Mouse (Mus musculus) gastrocnemius, postnatal 25 days (tissue): ENCODE results near the gene Tma16. TPM values are rescaled to one million over a fixed set of nuclear protein-coding genes. Genes with fewer than 3 reads are reported as not detected.

Experiments used
- DNase-seq: peaks from one replicate; pipeline ENCODE4 v3.0.0; 2022
- long read RNA-seq, 2 experiments: library from polyadenylated mRNA; stranded (forward); transcript quantifications; one replicate each; pipeline ENCODE4 v2.0.0; 2021
- total RNA-seq, 2 experiments: library from RNA; stranded (reverse); gene quantifications; 1 replicate in 1 of 2; 2 replicates in 1 of 2; pipeline ENCODE4 v1.2.3; 2021

The Tma16 gene
- total RNA-seq = 1 to 10 TPM; 3.8 to 4.7 TPM
- long read RNA-seq, experiment 1, full-length matches to known transcripts = 24 of 42 reads
- long read RNA-seq, experiment 1, partial matches to known transcripts = 0 of 42 reads
- long read RNA-seq, experiment 1, other reads (novel, unspliced or antisense) = 18 of 42 reads
- long read RNA-seq, experiment 2, full-length matches to known transcripts = 26 of 32 reads
- long read RNA-seq, experiment 2, partial matches to known transcripts = 4 of 32 reads
- long read RNA-seq, experiment 2, other reads (novel, unspliced or antisense) = 2 of 32 reads

GRCm38 (mm10) chr8:66486084-66486763, at the start of gene Tma16:
Gene Tma16 (minus strand): TSS chr8:66486530.
- peak; percentile 72 for DNase-seq

- DNase-seq = no peak
These were observed 34.2 kb upstream of the Tma16 start for GRCm38 (mm10) chr8:66520576-66520975.

GRCm38 (mm10) chr8:66519149-66519548, 32.8 kb upstream of the Tma16 start:
- DNase-seq = no peak

- DNase-seq = no peak
These were observed 25.2 kb upstream of the Tma16 start, which contains the start of gene Tktl2 for GRCm38 (mm10) chr8:66511537-66511936. Gene Tktl2 (plus strand): TSS chr8:66511756.

- no peak for DNase-seq
These were observed 17.1 kb upstream of the Tma16 start for GRCm38 (mm10) chr8:66503381-66503780.

GRCm38 (mm10) chr8:66496998-66497577, 10.8 kb upstream of the Tma16 start:
- no peak for DNase-seq

GRCm38 (mm10) chr8:66495726-66496125, 9.4 kb upstream of the Tma16 start:
- DNase-seq = peak; percentile 16

- peak; percentile 14 for DNase-seq
These were observed 8.2 kb upstream of the Tma16 start for GRCm38 (mm10) chr8:66494496-66494895.

GRCm38 (mm10) chr8:66490624-66491023, 4.3 kb upstream of the Tma16 start:
- no peak for DNase-seq

- no peak for DNase-seq
These were observed 2.2 kb upstream of the Tma16 start for GRCm38 (mm10) chr8:66488556-66488955.

- no peak for DNase-seq
These were observed 9.4 kb downstream of the Tma16 start for GRCm38 (mm10) chr8:66476880-66477279.

- no peak for DNase-seq
These were observed 16.5 kb downstream of the Tma16 start for GRCm38 (mm10) chr8:66469821-66470220.

GRCm38 (mm10) chr8:66457057-66457456, 29.3 kb downstream of the Tma16 start:
- DNase-seq = no peak

GRCm38 (mm10) chr8:66450691-66451090, 35.6 kb downstream of the Tma16 start:
- no peak for DNase-seq

- no peak for DNase-seq
These were observed 41.0 kb downstream of the Tma16 start for GRCm38 (mm10) chr8:66445351-66445750.

GRCm38 (mm10) chr8:66444141-66444540, 42.2 kb downstream of the Tma16 start:
- DNase-seq = no peak

GRCm38 (mm10) chr8:66442778-66443177, 43.6 kb downstream of the Tma16 start:
- no peak for DNase-seq

- DNase-seq = no peak
These were observed 45.2 kb downstream of the Tma16 start for GRCm38 (mm10) chr8:66441123-66441522.

- DNase-seq = peak; percentile 21
These were observed 47.9 kb downstream of the Tma16 start for GRCm38 (mm10) chr8:66438468-66438867.

- DNase-seq = no peak
These were observed 48.4 kb downstream of the Tma16 start for GRCm38 (mm10) chr8:66437929-66438328.

- no peak for DNase-seq
These were observed 49.5 kb downstream of the Tma16 start for GRCm38 (mm10) chr8:66436804-66437203.

GRCm38 (mm10) chr8:66433577-66433976, 52.8 kb downstream of the Tma16 start:
- DNase-seq = no peak

- no peak for DNase-seq
These were observed 55.7 kb downstream of the Tma16 start for GRCm38 (mm10) chr8:66430639-66431038.
